Mouse (Mus musculus) neutrophil, adult 5-6 weeks (primary cell): ENCODE data around the gene Prpf31. TPM values are rescaled to one million over a fixed set of nuclear protein-coding genes. Genes with fewer than 3 reads are reported as not detected.

Experiments
- ATAC-seq: fragments of 151-379, 151-347 bp; 2 replicates; pipeline ENCODE4 v1.8.0; 2017; ENCODE audit warnings: mild to moderate bottlenecking, moderate TSS enrichment; ENCODE audit not compliant: insufficient number of reproducible peaks, poor library complexity, low FRiP score, severe bottlenecking; ENCODE audit errors: extremely low read depth
- total RNA-seq: library from RNA; stranded (forward); fragments of 200-1000 nt; gene quantifications from 2 replicates; pipeline ENCODE4 v1.2.3, GENCODE M21; 2017

Prpf31 gene
- total RNA-seq, 1 experiment from 2014 or later, result 49.0 TPM

- ATAC-seq, result no peak
These were observed 45.4 kb downstream of the Prpf31 start for GRCm38 (mm10) chr7:3675228-3675548.

GRCm38 (mm10) chr7:3676371-3676770 is 46.6 kb downstream of the Prpf31 start:
- no peak for ATAC-seq

- ATAC-seq, result no peak
These were observed 47.6 kb downstream of the Prpf31 start, which contains the start of gene Tmc4 for GRCm38 (mm10) chr7:3677342-3677741. Gene Tmc4 (minus strand): TSS chr7:3677553.

- ATAC-seq, result no peak
These were observed 54.2 kb downstream of the Prpf31 start for GRCm38 (mm10) chr7:3683908-3684550.

- no peak for ATAC-seq
These were observed 54.9 kb downstream of the Prpf31 start for GRCm38 (mm10) chr7:3684698-3685097.

GRCm38 (mm10) chr7:3685400-3686187 is 55.8 kb downstream of the Prpf31 start:
- no peak for ATAC-seq

- ATAC-seq, result no peak
These were observed 62.1 kb downstream of the Prpf31 start for GRCm38 (mm10) chr7:3691919-3692318.

Other genes starting within 250 kb of the Prpf31 start
- not detected in 2 replicates for gene Cacng8, start 239.3 kb upstream of the Prpf31 start, total RNA-seq
- gene Cacng6, start 205.8 kb upstream of the Prpf31 start, total RNA-seq, result not detected in 2 replicates
- 50.3 and 60.8 TPM in 2 replicates for gene Tarm1, start 127.4 kb upstream of the Prpf31 start, total RNA-seq
- gene Oscar, start 13.8 kb upstream of the Prpf31 start, total RNA-seq, result not detected in 2 replicates
- gene Ndufa3, start 12.6 kb upstream of the Prpf31 start, total RNA-seq, result 171 TPM in 2 replicates
- gene Tfpt, start 56 bp upstream of the Prpf31 start, total RNA-seq, result 28.5 and 53.9 TPM in 2 replicates
- 55.9 TPM in 2 replicates for gene Cnot3, start 15.3 kb downstream of the Prpf31 start, total RNA-seq
- 11.9 and 12.8 TPM in 2 replicates for gene Leng1, start 35.9 kb downstream of the Prpf31 start, total RNA-seq
- gene Tmc4, start 47.6 kb downstream of the Prpf31 start, total RNA-seq, result 51.9 and 60.2 TPM in 2 replicates
- gene Tsen34, start 62.9 kb downstream of the Prpf31 start, total RNA-seq, result 26.4 and 26.5 TPM in 2 replicates
- gene Mboat7, start 63.5 kb downstream of the Prpf31 start, total RNA-seq, result 87.5 and 100 TPM in 2 replicates
- gene Rps9, start 74.0 kb downstream of the Prpf31 start, total RNA-seq, result 1,508 and 1,604 TPM in 2 replicates
- gene Pirb, start 90.4 kb downstream of the Prpf31 start, total RNA-seq, result 406 and 418 TPM in 2 replicates
- 36.3 and 41.7 TPM in 2 replicates for gene Gm15448, start 195.7 kb downstream of the Prpf31 start, total RNA-seq
- gene Pira2, start 215.1 kb downstream of the Prpf31 start, total RNA-seq, result 85.7 and 94.4 TPM in 2 replicates